Mouse (Mus musculus) kidney, postnatal 0 days (tissue): ENCODE results near the gene Mrpl30. TPM values are rescaled to one million over a fixed set of nuclear protein-coding genes. Genes with fewer than 3 reads are reported as not detected.

Experiments
- ATAC-seq: fragments of 200-750 bp; cut with Nextera tagmentation; replicated peaks from 2 replicates; pipeline ENCODE4 v1.8.0; 2017; ENCODE audit warnings: low read depth, moderate number of reproducible peaks, moderate TSS enrichment, moderate library complexity; ENCODE audit not compliant: low FRiP score
- DNase-seq: peaks from one replicate; pipeline ENCODE4 v3.0.0-alpha.2; 2016; ENCODE audit warnings: low spot score
- H3K27ac ChIP-seq: fragments of 300-500 bp; sonication (generic); 2 replicates; pipeline ENCODE4 v1.5.1; 2014; ENCODE audit warnings: mild to moderate bottlenecking
- H3K27me3 ChIP-seq: fragments of 300-500 bp; sonication (generic); 2 replicates; pipeline ENCODE4 v1.6.1; 2014; ENCODE audit warnings: low read length, mixed read lengths; ENCODE audit not compliant: insufficient read depth
- H3K36me3 ChIP-seq: fragments of 300-500 bp; sonication (generic); 2 replicates; pipeline ENCODE4 v1.6.1; 2014; ENCODE audit warnings: low read length, mixed read lengths; ENCODE audit not compliant: insufficient read depth
- H3K4me1 ChIP-seq: fragments of 300-500 bp; sonication (generic); replicated peaks from 2 replicates; pipeline ENCODE4 v1.6.1; 2014; ENCODE audit warnings: antibody characterized with exemption, low read length, mixed read lengths; ENCODE audit not compliant: insufficient read depth
- H3K4me2 ChIP-seq: fragments of 300-500 bp; sonication (generic); 2 replicates; pipeline ENCODE4 v1.6.1; 2014; ENCODE audit warnings: mild to moderate bottlenecking, low read length, moderate library complexity, mixed read lengths
- H3K4me3 ChIP-seq: fragments of 300-500 bp; sonication (generic); replicated peaks from 2 replicates; pipeline ENCODE4 v1.5.1; 2014; ENCODE audit warnings: low read depth, low read length
- H3K9ac ChIP-seq: fragments of 300-500 bp; sonication (generic); 2 replicates; pipeline ENCODE4 v1.6.1; 2014; ENCODE audit warnings: low read depth, low read length
- H3K9me3 ChIP-seq: fragments of 300-500 bp; sonication (generic); replicated peaks from 2 replicates; pipeline ENCODE4 v1.6.1; 2016; ENCODE audit warnings: low read length, inconsistent platforms, mixed read lengths
- CTCF ChIP-seq: IDR thresholded peaks from 2 replicates; pipeline ENCODE4 v1.5.1; 2016; ENCODE audit warnings: antibody characterized with exemption, low read depth, mild to moderate bottlenecking, moderate library complexity
- WGBS: fragments of 180-500 bp; shearing (Covaris S2); extraction: QIAGEN DNeasy Blood & Tissue Kit; methylation state at CpG from one replicate; pipeline ENCODE4 v1.1.7; 2014; 5-methylcytosine and 5-hydroxymethylcytosine counted together
- polyA plus RNA-seq: library from polyadenylated mRNA; unstranded; fragments of >200 nt; fragmentation: Nextera tagmentation; extraction: Ambion mirVana; gene quantifications from 2 replicates; pipeline ENCODE4 v1.2.1, GENCODE M21; 2015

Mrpl30 gene
- polyA plus RNA-seq, 1 experiment from 2014 or later, result 316 TPM

GRCm38 (mm10) chr1:37891400-37891799, 1.1 kb downstream of the Mrpl30 start:
- H3K9me3 ChIP-seq, result no peaks in the 10 kb centered on the region
- peak overlapping the region; percentile 59 for H3K4me3 ChIP-seq
- H3K4me1 ChIP-seq, result 0 out of 2 replicates have a peak, but pooled peaks cover 6% of the 10 kb centered on the region
- no peak overlapping the region for H3K27ac ChIP-seq
- 52% methylated on average over 3 of the region's 3 CpGs for WGBS
- H3K4me2 ChIP-seq, result peak overlapping the region; percentile 71
- peak; percentile 69 for DNase-seq
- H3K27me3 ChIP-seq, result no peaks in the 10 kb centered on the region
- peak; percentile 60 for TF ChIP-seq CTCF
- peaks cover 3% of the 10 kb centered on the region; the same call in 1 of the 2 replicates for H3K36me3 ChIP-seq
- no peak overlapping the region for H3K9ac ChIP-seq
- no peak for ATAC-seq

DNA sequence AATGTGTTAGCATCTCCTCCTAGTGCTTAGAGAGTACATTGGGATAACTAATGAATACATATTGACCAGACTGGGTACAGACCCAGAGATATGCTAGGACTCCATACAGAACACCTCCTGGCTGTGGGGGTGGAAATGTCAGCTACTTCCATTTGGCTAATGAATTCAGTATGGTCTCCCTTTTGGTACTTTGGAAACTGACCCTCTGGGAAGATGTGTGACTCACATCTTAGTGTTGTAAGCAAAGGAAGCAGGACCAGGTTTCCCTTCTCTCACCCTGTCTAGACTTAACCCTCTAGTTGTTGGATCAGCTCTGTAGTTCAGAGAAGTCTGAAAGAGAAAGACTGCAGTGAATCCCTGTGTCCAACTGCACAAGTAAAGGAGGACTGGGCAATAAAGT, 4.3 kb downstream of the Mrpl30 start:
- H3K27me3 ChIP-seq, result no peaks in the 10 kb centered on the region
- TF ChIP-seq CTCF, result no peak
- H3K4me3 ChIP-seq, result no peak overlapping the region
- H3K9ac ChIP-seq, result no peak overlapping the region
- H3K4me1 ChIP-seq, result no peaks in the 10 kb centered on the region
- peaks cover 19% of the 10 kb centered on the region for H3K36me3 ChIP-seq
- DNase-seq, result no peak
- no peak overlapping the region for H3K27ac ChIP-seq
- no peaks in the 10 kb centered on the region for H3K9me3 ChIP-seq
- no peak overlapping the region for H3K4me2 ChIP-seq
- ATAC-seq, result no peak

DNA sequence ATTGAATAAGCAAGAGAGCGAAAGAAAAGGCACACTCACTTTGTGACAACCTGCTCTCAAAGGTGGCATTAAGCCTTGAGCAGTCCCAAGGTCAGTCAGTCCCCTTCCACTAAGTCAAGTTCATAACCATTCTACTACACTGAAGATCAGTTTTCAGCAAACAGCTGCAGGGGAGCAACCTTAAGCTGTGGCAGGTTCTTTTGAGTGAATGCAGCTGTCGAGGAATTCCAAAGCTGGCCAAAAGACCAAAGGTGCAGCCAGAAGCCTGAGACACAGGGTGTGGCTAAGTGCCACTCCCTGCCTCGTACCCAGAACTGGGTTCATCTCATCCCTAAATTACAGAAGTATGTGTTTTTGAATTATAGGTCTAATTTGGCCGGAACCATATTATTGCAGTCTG, 9.5 kb downstream of the Mrpl30 start:
- WGBS, result 57% methylated on average over 4 of the region's 4 CpGs
- H3K27me3 ChIP-seq, result no peaks in the 10 kb centered on the region

DNA sequence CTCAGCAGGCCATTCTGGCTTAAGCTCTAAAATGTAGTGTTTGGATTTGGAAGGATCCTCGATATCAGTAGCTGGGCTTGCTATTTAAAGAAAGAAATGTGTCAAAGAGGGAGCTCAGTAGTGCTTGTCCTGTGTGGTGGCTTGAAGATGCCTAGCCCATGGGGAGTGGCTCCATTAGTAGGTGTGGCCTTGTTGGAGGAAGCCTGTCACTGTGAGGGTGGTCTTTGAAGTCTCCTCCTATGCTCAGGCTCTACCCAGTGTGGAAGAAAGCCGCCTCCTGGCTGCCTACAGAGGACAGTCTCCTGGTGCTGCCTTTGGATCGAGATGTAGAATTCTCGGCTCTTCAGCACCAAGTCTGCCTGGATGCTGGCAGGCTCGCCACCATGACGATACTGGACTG, 10.0 kb downstream of the Mrpl30 start:
- no peaks in the 10 kb centered on the region for H3K9me3 ChIP-seq
- H3K4me2 ChIP-seq, result no peak overlapping the region
- H3K4me3 ChIP-seq, result no peak overlapping the region
- no peak for TF ChIP-seq CTCF
- no peak for DNase-seq
- H3K27me3 ChIP-seq, result no peaks in the 10 kb centered on the region
- no peak overlapping the region for H3K27ac ChIP-seq
- ATAC-seq, result no peak
- H3K9ac ChIP-seq, result no peak overlapping the region
- 57% methylated on average over 6 of the region's 6 CpGs for WGBS
- peaks cover 24% of the 10 kb centered on the region for H3K36me3 ChIP-seq
- H3K4me1 ChIP-seq, result no peaks in the 10 kb centered on the region

More for the DNA sequence above, 9.5 kb downstream of the Mrpl30 start:
- Histone ChIP-seq H3K4me1 (no peaks in the 10 kb centered on the region), H3K36me3 (peaks cover 24% of the 10 kb centered on the region), H3K4me3 (no peak overlapping the region), H3K4me2 (no peak overlapping the region), H3K27ac (no peak overlapping the region), H3K9ac (no peak overlapping the region), H3K9me3 (no peaks in the 10 kb centered on the region)
- DNase-seq (no peak), ATAC-seq (no peak)
- TF ChIP-seq CTCF, result no peak

- H3K9ac ChIP-seq, result no peak overlapping the region
- TF ChIP-seq CTCF, result peak; percentile 65
- ATAC-seq (peak; percentile 57; the same call in 1 of the 2 replicates), DNase-seq (peak; percentile 83)
- 29% methylated on average over 6 of the region's 6 CpGs for WGBS
- H3K4me1 ChIP-seq, result no peaks in the 10 kb centered on the region
- no peaks in the 10 kb centered on the region for H3K9me3 ChIP-seq
- H3K4me3 ChIP-seq, result no peak overlapping the region
- no peak overlapping the region for H3K4me2 ChIP-seq
- no peaks in the 10 kb centered on the region for H3K27me3 ChIP-seq
- peaks cover 17% of the 10 kb centered on the region for H3K36me3 ChIP-seq
- H3K27ac ChIP-seq, result no peak overlapping the region
Measured at GRCm38 (mm10) chr1:37903178-37903577, 12.9 kb downstream of the Mrpl30 start.

GRCm38 (mm10) chr1:37912751-37913150, 22.5 kb downstream of the Mrpl30 start:
- H3K4me1 ChIP-seq, result no peaks in the 10 kb centered on the region
- no peak for DNase-seq
- TF ChIP-seq CTCF, result no peak
- H3K9ac ChIP-seq, result no peak overlapping the region
- H3K9me3 ChIP-seq, result no peaks in the 10 kb centered on the region
- no peaks in the 10 kb centered on the region for H3K27me3 ChIP-seq
- no peak for ATAC-seq
- 80% methylated on average over 2 of the region's 2 CpGs for WGBS
- no peak overlapping the region for H3K4me2 ChIP-seq
- no peaks in the 10 kb centered on the region for H3K36me3 ChIP-seq
- no peak overlapping the region for H3K27ac ChIP-seq
- H3K4me3 ChIP-seq, result no peak overlapping the region

GRCm38 (mm10) chr1:37916393-37916792, 26.1 kb downstream of the Mrpl30 start, which contains the start of gene Lyg2:
TSS of gene Lyg2 (minus strand) at chr1:37916493.
- no peaks in the 10 kb centered on the region for H3K27me3 ChIP-seq
- 69% methylated on average over 5 of the region's 5 CpGs for WGBS

More at GRCm38 (mm10) chr1:37916393-37916792, 26.1 kb downstream of the Mrpl30 start, which contains the start of gene Lyg2:
- no peak for ATAC-seq
- no peak within 1 kb of the TSS for H3K4me3 ChIP-seq
- H3K9ac ChIP-seq, result no peak within 1 kb of the TSS
- DNase-seq, result no peak
- no peaks in the 10 kb centered on the region for H3K36me3 ChIP-seq
- H3K27ac ChIP-seq, result no peak within 1 kb of the TSS
- TF ChIP-seq CTCF, result no peak
- H3K9me3 ChIP-seq, result no peaks in the 10 kb centered on the region
- H3K4me1 ChIP-seq, result no peaks in the 10 kb centered on the region
- H3K4me2 ChIP-seq, result no peak within 1 kb of the TSS
